In the genomic region with DNA sequence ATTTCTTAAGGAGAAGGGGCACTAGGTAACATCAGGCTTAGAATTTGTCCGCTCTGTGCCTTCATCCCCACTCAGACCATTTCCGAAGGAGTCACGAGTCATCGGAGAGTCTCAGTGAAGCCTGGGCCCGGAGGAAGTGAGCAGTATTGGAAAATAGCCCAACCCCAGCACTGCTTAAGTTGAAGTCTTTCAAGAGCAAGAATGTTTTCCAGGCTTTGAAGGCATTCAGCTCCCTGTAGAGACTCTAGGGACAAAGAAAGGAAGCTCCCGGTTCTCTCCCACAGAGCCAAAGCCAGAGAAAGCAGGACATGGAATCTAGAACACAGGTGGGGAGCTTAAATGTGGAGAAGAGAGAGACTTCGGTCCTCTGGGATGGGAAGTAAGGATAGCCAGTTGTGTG, we compare ENCODE assay signal across 20 mouse cellular contexts. TPM values are rescaled to one million over a fixed set of nuclear protein-coding genes. Genes with fewer than 3 reads are reported as not detected.
DNase-seq lines count a peak whose midpoint lies in the region; ATAC-seq and TF ChIP-seq lines count a peak whose summit lies in the region.
"Had no signal": no experiment of that assay in that cellular context is flagged by ENCODE, and none has a peak within 500 bp of the region (broad histone marks: within the 10 kb centered on the region; RNA-seq: fewer than 3 reads in every experiment).

No protein-coding gene starts in this region.

- intact Hi-C loops in gastrocnemius, adult 2 months (cut with DNase I) = no loop called here

- no peaks in the 10 kb centered on the region for H3K4me1 ChIP-seq in heart, embryonic 16.5 days (ENCODE audit: control insufficient read depth, insufficient read depth, low read length)
- H3K4me1 ChIP-seq: forebrain, embryonic 10.5 days; liver, embryonic 15.5 days had no signal

- H3K36me3 ChIP-seq in heart, embryonic 16.5 days (ENCODE audit: control insufficient read depth, insufficient read depth) = no peaks in the 10 kb centered on the region
- H3K36me3 ChIP-seq: forebrain, embryonic 10.5 days; hindbrain, embryonic 15.5 days; liver, embryonic 15.5 days; midbrain, embryonic 13.5 days; neural tube, embryonic 13.5 days had no signal

- no peak overlapping the region for H3K4me3 ChIP-seq in gastrocnemius, adult 2 months
- H3K4me3 ChIP-seq in heart, embryonic 16.5 days (ENCODE audit: low read length) = no peak overlapping the region
- H3K4me3 ChIP-seq: forebrain, embryonic 10.5 days; hindbrain, embryonic 15.5 days; liver, embryonic 15.5 days; midbrain, embryonic 13.5 days; neural tube, embryonic 13.5 days had no signal

- ATAC-seq in heart, embryonic 16.5 days (replicated peaks; ENCODE audit: extremely low read depth, insufficient read depth, low FRiP score) = no peak
- ATAC-seq in activated CD4-positive, CD25-positive, alpha-beta regulatory T cell, adult 4 months = no peak
- ATAC-seq: CD4-positive, CD25-positive, alpha-beta regulatory T cell, adult 4 months; forebrain, postnatal 0 days; intestine, embryonic 16.5 days; lung, postnatal 0 days; midbrain, embryonic 13.5 days had no signal

- no peak for DNase-seq in gastrocnemius, adult 2 months
- no peak for DNase-seq in gastrocnemius, postnatal 10 days
- DNase-seq in kidney, adult 9 months = peak; percentile 34
- DNase-seq in kidney, adult 18-20 months = no peak
- DNase-seq in 3T3-L1 (ENCODE audit: low read depth, low spot score) = peak; percentile 57
- no peak for DNase-seq in adrenal gland, postnatal 25 days
- DNase-seq: cerebellum, adult 8-10 months; forebrain, postnatal 0 days; spleen, adult 18-20 months; thymus, postnatal 25 days had no signal

- 70% methylated on average over 7 of the region's 7 CpGs for WGBS in heart, embryonic 16.5 days

- peak overlapping the region; percentile 80 for H3K27ac ChIP-seq in gastrocnemius, adult 2 months
- H3K27ac ChIP-seq in heart, embryonic 16.5 days (ENCODE audit: low read length) = peak overlapping the region; percentile 14; the same call in 1 of the 2 replicates
- H3K27ac ChIP-seq: forebrain, embryonic 10.5 days; hindbrain, embryonic 15.5 days; liver, embryonic 15.5 days; midbrain, embryonic 13.5 days; neural tube, embryonic 13.5 days had no signal

- no peak overlapping the region for H3K9ac ChIP-seq in heart, embryonic 16.5 days (ENCODE audit: low read length)
- H3K9ac ChIP-seq: forebrain, postnatal 0 days; hindbrain, embryonic 15.5 days; liver, embryonic 15.5 days; midbrain, embryonic 13.5 days; neural tube, embryonic 13.5 days had no signal

- H3K27me3 ChIP-seq in heart, embryonic 16.5 days (ENCODE audit: control insufficient read depth, insufficient read depth, low read length) = peaks cover 4% of the 10 kb centered on the region; the same call in 1 of the 2 replicates
- H3K27me3 ChIP-seq: hindbrain, embryonic 15.5 days; midbrain, embryonic 13.5 days; neural tube, embryonic 13.5 days had no signal

- H3K4me2 ChIP-seq in heart, embryonic 16.5 days (ENCODE audit: low read depth, low read length) = no peak overlapping the region
- H3K4me2 ChIP-seq: hindbrain, embryonic 15.5 days; liver, embryonic 15.5 days; midbrain, embryonic 13.5 days; neural tube, embryonic 13.5 days had no signal

- no peak for TF ChIP-seq CTCF in gastrocnemius, adult 2 months (IDR thresholded peaks at IDR 0.05)

- H3K9me3 ChIP-seq in heart, embryonic 16.5 days (replicated peaks; ENCODE audit: control insufficient read depth, low read length) = no peaks in the 10 kb centered on the region
- H3K9me3 ChIP-seq: forebrain, embryonic 10.5 days; hindbrain, embryonic 15.5 days; liver, embryonic 15.5 days; midbrain, embryonic 13.5 days; neural tube, embryonic 13.5 days had no signal

RNA-seq across cellular contexts. Expression of gene Dchs1, which starts 6.2 kb away (rescaled TPM):
- 1 to 10 TPM; 2.1 to 5.0 TPM for total RNA-seq in gastrocnemius, adult 2 months (2021)
- 10 to 100 TPM; 17.9 to 27.1 TPM for total RNA-seq in gastrocnemius, postnatal 10 days (2021)
- 3.1 and 4.3 TPM in 2 replicates for polyA plus RNA-seq in heart, embryonic 16.5 days (2015; fragmentation: Nextera tagmentation; extraction: Ambion mirVana)
- 5.4 and 10.0 TPM in 2 replicates for total RNA-seq in adrenal gland, postnatal 25 days (2021)
- polyA plus RNA-seq in activated CD4-positive, CD25-positive, alpha-beta regulatory T cell, adult 4 months (2017; shearing (Covaris generic)) = not detected
- polyA plus RNA-seq: CD4-positive, CD25-positive, alpha-beta regulatory T cell, adult 4 months had no signal

RNA-seq across cellular contexts. Expression of gene Mrpl17, which starts 17.2 kb away (rescaled TPM):
- total RNA-seq in gastrocnemius, adult 2 months (2021) = 100 to 1,000 TPM; 108 to 112 TPM
- 100 to 1,000 TPM; 162 to 171 TPM for total RNA-seq in gastrocnemius, postnatal 10 days (2021)
- 210 and 235 TPM in 2 replicates for polyA plus RNA-seq in heart, embryonic 16.5 days (2015; fragmentation: Nextera tagmentation; extraction: Ambion mirVana)
- 185 and 190 TPM in 2 replicates for total RNA-seq in adrenal gland, postnatal 25 days (2021)
- 100 to 1,000 TPM; 175 to 216 TPM for polyA plus RNA-seq in activated CD4-positive, CD25-positive, alpha-beta regulatory T cell, adult 4 months (2017; shearing (Covaris generic))

RNA-seq across cellular contexts. Expression of gene Tpp1, which starts 41.7 kb away (rescaled TPM):
- total RNA-seq in gastrocnemius, adult 2 months (2021) = 10 to 100 TPM; 42.3 to 45.8 TPM
- 10 to 100 TPM; 29.5 to 30.0 TPM for total RNA-seq in gastrocnemius, postnatal 10 days (2021)
- 74.6 and 77.5 TPM in 2 replicates for polyA plus RNA-seq in heart, embryonic 16.5 days (2015; fragmentation: Nextera tagmentation; extraction: Ambion mirVana)
- total RNA-seq in adrenal gland, postnatal 25 days (2021) = 88.3 and 122 TPM in 2 replicates
- 100 to 1,000 TPM in 1 of 2 experiments, 10 to 100 TPM in 1; 86.2 to 106 TPM for polyA plus RNA-seq in activated CD4-positive, CD25-positive, alpha-beta regulatory T cell, adult 4 months (2017; shearing (Covaris generic))

RNA-seq across cellular contexts. Expression of gene Taf10, which starts 49.5 kb away (rescaled TPM):
- total RNA-seq in gastrocnemius, adult 2 months (2021) = 100 to 1,000 TPM in 1 of 2 experiments, 10 to 100 TPM in 1; 78.6 to 100 TPM
- total RNA-seq in gastrocnemius, postnatal 10 days (2021) = 10 to 100 TPM; 79.2 to 81.7 TPM
- 89.0 and 94.2 TPM in 2 replicates for polyA plus RNA-seq in heart, embryonic 16.5 days (2015; fragmentation: Nextera tagmentation; extraction: Ambion mirVana)
- total RNA-seq in adrenal gland, postnatal 25 days (2021) = 198 and 204 TPM in 2 replicates
- 10 to 100 TPM; 11.5 to 16.1 TPM for polyA plus RNA-seq in activated CD4-positive, CD25-positive, alpha-beta regulatory T cell, adult 4 months (2017; shearing (Covaris generic))

RNA-seq across cellular contexts. Expression of gene Rrp8, which starts 56.5 kb away (rescaled TPM):
- 10 to 100 TPM; 12.2 to 12.3 TPM for total RNA-seq in gastrocnemius, adult 2 months (2021)
- 10 to 100 TPM in 1 of 2 experiments, 1 to 10 TPM in 1; 9.9 to 13.4 TPM for total RNA-seq in gastrocnemius, postnatal 10 days (2021)
- polyA plus RNA-seq in heart, embryonic 16.5 days (2015; fragmentation: Nextera tagmentation; extraction: Ambion mirVana) = 21.7 and 22.2 TPM in 2 replicates
- total RNA-seq in adrenal gland, postnatal 25 days (2021) = 19.1 and 27.7 TPM in 2 replicates
- 10 to 100 TPM; 15.3 to 15.8 TPM for polyA plus RNA-seq in activated CD4-positive, CD25-positive, alpha-beta regulatory T cell, adult 4 months (2017; shearing (Covaris generic))

Comparison
In these comparisons a context has a peak if more than half of its experiments do, and no peak if none do; other contexts are left out.
1. DNase-seq: peak in kidney, adult 9 months (single experiment) and 3T3-L1 (single experiment); none in gastrocnemius, adult 2 months (single experiment), gastrocnemius, postnatal 10 days (single experiment), kidney, adult 18-20 months (single experiment) and adrenal gland, postnatal 25 days (single experiment).